Mouse (Mus musculus): ENCODE data around the gene Ankrd13a.

- TF ChIP-seq CTCF (IDR thresholded peaks at IDR 0.05; ENCODE audit: insufficient read depth, low read depth, low read length) (no peak), POLR2A (IDR thresholded peaks at IDR 0.05; ENCODE audit: insufficient read depth, low read depth, low read length) (no peak)
These were observed 7.8 kb upstream of the Ankrd13a start for GRCm38 (mm10) chr5:114766686-114767085.

Data from olfactory bulb, adult 2 months (tissue).